Mouse (Mus musculus) CH12.LX (cell line): ENCODE data around the gene Wasf3.

ENCODE experiments used
- BHLHE40 ChIP-seq: IDR thresholded peaks from 2 replicates; pipeline ENCODE4 v1.6.1; 2011; ENCODE audit warnings: mild to moderate bottlenecking, low read depth, low read length, improper control_type of control experiment
- CTCF ChIP-seq, 2 experiments: IDR thresholded peaks in 1 of 2; conservative IDR thresholded peaks in 1 of 2; 2 replicates each; pipeline ENCODE4 v1.5.1; 2011 to 2012; ENCODE audit warnings: low read depth in 2 of 2, low read length in 2 of 2, improper control_type of control experiment in 1 of 2, inconsistent platforms in 1 of 2, mild to moderate bottlenecking in 1 of 2, moderate library complexity in 1 of 2
- GABPA ChIP-seq: IDR thresholded peaks from 2 replicates; pipeline ENCODE4 v1.6.1; 2012; ENCODE audit warnings: low read depth, low read length, improper control_type of control experiment, inconsistent platforms; ENCODE audit not compliant: insufficient replicate concordance
- HCFC1 ChIP-seq: IDR thresholded peaks from 2 replicates; pipeline ENCODE4 v1.6.1; 2012; ENCODE audit warnings: low read depth, mild to moderate bottlenecking, inconsistent platforms, low read length, improper control_type of control experiment
- JUN ChIP-seq: IDR thresholded peaks from 2 replicates; pipeline ENCODE4 v1.6.1; 2011; ENCODE audit warnings: low read depth, mild to moderate bottlenecking, low read length, improper control_type of control experiment, moderate library complexity; ENCODE audit not compliant: insufficient read depth
- MXI1 ChIP-seq: IDR thresholded peaks from 2 replicates; pipeline ENCODE4 v1.6.1; 2011; ENCODE audit warnings: mild to moderate bottlenecking, low read depth, low read length, improper control_type of control experiment
- NRF1 ChIP-seq: IDR thresholded peaks from 2 replicates; pipeline ENCODE4 v1.6.1; 2014; ENCODE audit warnings: low read depth, mild to moderate bottlenecking, inconsistent platforms, low read length, improper control_type of control experiment, moderate library complexity
- POLR2A ChIP-seq: IDR thresholded peaks from 2 replicates; pipeline ENCODE4 v1.6.1; 2011; ENCODE audit warnings: low read depth, mild to moderate bottlenecking, improper control_type of control experiment, low read length
- SIN3A ChIP-seq: IDR thresholded peaks from 2 replicates; pipeline ENCODE4 v1.6.1; 2012; ENCODE audit warnings: low read length, improper control_type of control experiment, inconsistent platforms
- TCF12 ChIP-seq: IDR thresholded peaks from 2 replicates; pipeline ENCODE4 v1.6.1; 2014; ENCODE audit warnings: low read depth, mild to moderate bottlenecking, inconsistent platforms, low read length, improper control_type of control experiment
- ZC3H11A ChIP-seq: IDR thresholded peaks from 2 replicates; pipeline ENCODE4 v1.6.1; 2012; ENCODE audit warnings: low read depth, mild to moderate bottlenecking, inconsistent platforms, low read length, improper control_type of control experiment

DNA sequence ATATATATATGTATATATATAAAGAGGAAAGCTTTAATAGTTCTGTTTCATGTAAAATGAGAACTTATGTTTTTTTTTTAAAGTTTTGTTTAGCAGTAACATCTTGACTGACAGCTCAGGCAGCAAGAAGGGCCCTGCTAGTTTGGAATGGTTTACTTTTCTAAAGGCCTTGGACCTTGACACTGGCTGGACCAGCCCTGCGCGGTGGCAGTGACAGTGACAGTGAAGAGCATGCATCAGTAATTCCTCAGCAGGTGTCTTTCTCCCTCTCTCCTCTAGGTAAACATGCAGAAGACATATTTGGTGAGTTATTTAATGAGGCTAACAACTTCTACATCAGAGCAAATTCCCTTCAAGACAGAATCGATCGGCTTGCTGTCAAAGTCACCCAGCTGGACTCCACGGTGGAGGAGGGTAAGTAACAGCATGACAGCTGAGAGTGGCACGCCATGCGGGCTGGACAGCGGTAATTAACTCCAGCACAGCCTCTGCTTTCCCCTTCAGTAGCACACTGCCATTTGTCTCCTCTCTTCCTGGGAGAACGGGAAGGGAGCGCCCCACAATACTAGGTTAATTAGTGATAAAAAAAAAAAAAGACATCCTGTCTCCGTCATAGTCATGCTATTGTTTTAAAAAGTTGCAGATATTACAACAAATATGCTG, 66.9 kb downstream of the Wasf3 start:
- TF ChIP-seq NRF1, result no peak
- TF ChIP-seq CTCF (conservative IDR thresholded peaks at IDR 0.05 in 1 of 2, IDR thresholded peaks at IDR 0.05 in 1 of 2; ENCODE audit: low read depth in 2 of 2, low read length in 2 of 2), result no peak
- no peak for TF ChIP-seq HCFC1
- TF ChIP-seq GABPA, result no peak
- TF ChIP-seq TCF12, result no peak
- no peak for TF ChIP-seq BHLHE40
- TF ChIP-seq ZC3H11A, result no peak
- no peak for TF ChIP-seq JUN
- TF ChIP-seq POLR2A, result no peak
- TF ChIP-seq MXI1, result no peak
- TF ChIP-seq SIN3A, result no peak
